Mouse (Mus musculus): ENCODE measurements around the gene Kncn.

Kncn gene
- long read RNA-seq, experiment 1, result 0 reads
- long read RNA-seq, experiment 2, result 0 reads

DNA sequence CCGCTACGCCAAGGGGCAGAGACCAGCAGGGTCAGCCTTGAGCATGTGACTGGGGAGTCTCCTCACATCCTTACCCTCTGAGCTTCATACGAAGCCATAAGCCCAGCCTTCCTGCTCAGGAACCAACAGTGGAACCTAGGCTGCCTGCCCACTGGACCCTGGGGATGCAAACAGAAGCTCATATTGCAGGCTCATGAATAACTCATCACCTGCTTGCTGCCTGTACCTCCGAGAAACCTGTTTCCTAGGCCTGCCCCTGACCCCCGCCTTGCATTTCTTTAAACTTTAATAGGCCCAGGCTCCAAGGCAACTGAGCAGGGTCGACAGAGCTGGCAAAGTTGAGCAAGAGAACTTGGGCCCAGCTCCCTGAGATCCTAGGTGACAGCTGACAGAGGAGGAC, at the start of gene Kncn:
Kncn (plus strand) TSS at position 379 of the 400 bp plus-strand sequence.
- intact Hi-C loops (cut with DNase I), result no loop called here

DNA sequence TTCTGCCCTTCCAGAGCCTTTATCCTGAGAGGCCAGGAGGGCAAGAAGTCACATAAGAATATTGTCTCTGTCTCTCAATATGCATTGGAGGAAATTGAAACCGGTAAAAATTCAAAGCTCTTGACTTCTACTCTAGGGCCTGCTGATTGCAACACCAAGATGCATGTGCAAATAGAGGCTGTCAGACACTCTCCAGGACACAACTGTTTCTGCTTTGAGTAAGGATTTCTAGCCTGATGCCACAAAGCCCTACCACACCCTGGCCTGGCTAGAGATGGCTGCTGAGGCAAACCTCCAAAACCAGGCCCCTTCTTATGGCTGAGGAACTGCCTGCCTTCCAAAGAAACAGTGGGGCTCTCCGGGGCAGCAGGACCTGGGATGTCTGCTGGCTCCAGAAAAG, 48.6 kb upstream of the Kncn start:
- intact Hi-C loops (cut with DNase I), result loop anchor here (5.0 kb wide), 1 partner anchor 98 kb away; the partner anchor contains the start of gene Efcab14

DNA sequence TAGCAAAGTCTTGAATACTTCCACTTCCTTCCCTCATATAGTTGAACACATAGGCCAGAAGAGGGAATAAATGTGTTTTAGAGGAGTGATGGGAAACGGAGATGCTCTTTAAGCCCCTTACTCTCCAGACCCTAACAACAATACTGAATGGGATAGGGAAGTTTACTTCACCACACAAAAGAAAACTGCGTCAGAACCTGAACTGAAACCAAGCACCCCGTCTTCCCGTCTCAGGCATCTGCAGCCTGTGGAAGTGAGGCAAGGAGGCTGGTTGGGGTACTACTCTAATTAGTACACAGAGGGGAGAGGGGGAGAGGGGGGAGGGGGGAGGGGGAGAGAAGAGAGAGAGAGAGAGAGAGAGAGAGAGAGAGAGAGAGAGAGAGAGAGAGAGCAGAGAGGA, 46.0 kb upstream of the Kncn start:
- intact Hi-C loops (cut with DNase I), result loop anchor here (5.0 kb wide), 1 partner anchor 101 kb away; the partner anchor contains the start of gene Efcab14

DNA sequence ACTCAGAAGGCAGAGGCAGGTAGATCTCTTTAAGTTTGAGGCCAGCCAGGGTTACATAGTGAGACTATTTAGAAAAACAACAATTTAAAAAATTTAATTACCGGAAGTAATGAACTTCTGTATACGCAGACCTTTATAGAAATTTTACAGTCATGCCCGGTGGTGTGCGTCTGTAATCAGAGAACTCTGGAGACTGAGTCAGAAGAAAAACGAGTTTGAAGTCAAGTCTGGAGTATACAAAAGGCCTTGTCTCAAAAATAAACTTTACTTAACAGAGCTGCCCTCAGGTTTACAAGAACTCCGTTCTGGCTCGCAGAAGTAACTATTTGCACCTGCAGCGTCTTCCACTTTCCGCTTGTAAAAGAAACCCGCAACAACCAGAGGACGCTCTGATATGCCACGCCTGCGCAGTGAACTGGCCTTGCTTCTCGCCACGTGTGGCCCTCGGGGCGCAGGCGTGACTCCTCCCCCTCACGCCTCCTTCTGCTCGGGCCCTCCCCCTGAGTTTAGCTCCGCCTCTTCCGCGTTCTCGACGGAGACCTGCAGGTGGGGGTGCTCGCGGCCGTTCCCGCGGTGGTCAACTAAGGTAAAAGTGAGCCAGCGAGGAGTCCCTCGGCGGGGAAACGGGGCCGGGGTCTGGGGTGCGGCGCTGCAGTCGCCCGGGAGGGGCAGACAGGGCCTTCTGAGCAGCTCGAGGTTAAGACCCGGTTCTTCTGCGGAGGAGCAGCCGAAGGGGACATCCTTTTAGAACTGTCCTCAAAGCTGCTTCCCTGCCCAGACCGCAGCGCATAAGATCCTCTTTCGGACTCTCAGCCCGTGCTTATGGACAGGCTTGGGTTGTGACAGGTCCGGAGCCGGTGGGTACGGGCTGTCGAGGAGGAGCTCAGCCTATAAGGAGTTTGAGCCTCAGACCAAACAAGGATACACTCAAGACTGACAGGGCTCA, 45.2 kb upstream of the Kncn start, which contains the start of gene Mknk1:
Mknk1 (plus strand) TSS at position 503 of the 946 bp plus-strand sequence.
- intact Hi-C loops (cut with DNase I), result loop anchor here (5.0 kb wide), 1 partner anchor 102 kb away; the partner anchor contains the start of gene Efcab14

DNA sequence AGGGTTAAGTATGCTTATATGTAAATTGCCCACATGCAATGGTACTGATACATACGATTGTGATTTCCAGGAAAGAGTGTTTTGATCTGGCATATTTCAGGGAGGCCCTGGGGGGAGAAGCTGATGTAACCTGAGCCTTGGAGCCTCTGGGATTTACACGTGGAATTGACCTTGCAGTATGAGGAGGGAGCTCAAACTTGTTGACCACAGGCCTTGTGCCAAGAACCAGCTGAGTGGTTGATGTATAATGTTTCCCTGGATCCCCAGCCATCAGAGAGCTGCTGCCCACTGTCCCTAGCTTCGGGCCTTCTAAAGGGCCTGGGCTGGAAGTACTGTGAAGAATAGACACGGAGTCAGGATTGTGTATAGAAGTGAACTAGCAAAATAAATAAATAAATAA, 44.2 kb upstream of the Kncn start:
- intact Hi-C loops (cut with DNase I), result loop anchor here (5.0 kb wide), 1 partner anchor 103 kb away; the partner anchor contains the start of gene Efcab14

DNA sequence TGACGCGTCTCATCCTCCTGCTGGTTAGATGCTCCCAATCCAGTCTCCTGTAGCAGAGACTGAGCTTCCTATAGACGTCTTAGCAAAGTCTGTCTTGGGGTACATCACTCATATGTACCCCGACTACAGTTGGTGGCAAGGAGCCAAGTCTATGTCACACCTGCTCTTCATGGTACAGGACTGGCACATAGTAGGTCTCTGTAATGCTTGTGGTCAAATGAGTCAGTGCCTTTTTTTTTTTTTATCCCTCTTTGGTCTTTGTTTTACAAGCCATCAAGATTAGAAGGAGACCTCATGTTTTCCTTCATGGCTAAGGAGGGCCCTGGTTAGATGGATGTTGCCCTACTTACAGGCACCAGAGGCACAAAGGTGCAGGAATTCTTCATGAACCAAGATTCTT, 43.4 kb upstream of the Kncn start:
- intact Hi-C loops (cut with DNase I), result no loop called here

DNA sequence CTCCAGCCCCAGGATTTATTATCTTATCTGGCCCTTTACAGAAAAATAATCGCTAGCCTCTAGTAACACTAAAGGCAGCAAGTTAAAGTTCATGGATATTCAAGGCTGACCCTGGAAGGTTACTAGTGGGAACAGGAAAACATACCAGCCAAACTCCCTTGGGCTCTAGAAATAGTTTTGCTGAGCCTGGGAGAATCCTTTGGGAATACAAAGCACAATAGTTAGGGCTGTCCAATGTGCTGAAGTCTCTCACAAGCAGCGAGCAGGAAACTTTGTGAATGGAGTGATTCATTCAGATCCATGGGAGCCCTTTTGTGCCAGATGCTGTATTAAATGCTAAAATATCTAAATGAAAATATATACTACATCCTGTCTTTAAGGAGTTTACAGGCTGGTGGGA, 37.5 kb upstream of the Kncn start:
- intact Hi-C loops (cut with DNase I), result no loop called here

DNA sequence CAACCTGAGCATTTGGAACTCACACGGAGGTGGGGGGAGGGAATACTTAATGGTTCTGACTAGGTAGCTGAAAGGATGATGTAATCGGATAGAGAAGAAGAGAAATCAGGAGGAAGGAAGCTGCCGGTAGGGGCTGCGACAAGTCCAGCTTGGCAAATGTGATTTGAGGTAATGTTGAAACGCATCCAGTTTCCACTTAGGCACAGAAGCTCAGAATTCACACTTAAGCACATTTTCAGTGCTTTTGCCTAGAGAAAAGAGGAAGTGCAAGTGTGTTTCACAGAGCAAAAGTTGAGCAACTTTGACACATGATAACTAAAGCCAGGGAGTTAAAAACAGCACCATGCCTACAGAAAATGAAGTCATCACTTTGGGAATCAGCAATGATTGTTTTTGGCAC, 36.8 kb upstream of the Kncn start:
- intact Hi-C loops (cut with DNase I), result no loop called here

DNA sequence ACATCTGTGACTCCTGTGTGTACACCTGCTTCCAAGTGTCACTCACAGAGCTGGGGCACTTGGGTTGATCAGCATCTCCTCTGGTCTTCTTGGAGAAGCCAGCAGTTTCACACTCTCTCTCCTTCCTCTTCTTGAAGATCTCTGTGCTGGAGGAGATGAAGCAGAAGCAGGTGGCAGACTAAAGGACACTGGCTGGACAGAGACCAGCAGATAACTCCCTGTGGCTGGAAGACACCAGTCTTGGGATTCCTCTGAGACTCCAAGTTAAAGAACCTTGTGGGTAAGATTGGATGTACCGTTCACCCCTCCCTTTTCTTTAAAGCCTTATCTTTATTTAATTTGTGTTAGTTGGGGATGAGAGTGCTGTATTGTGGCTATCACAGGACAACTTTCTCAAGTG, 36.1 kb upstream of the Kncn start:
- intact Hi-C loops (cut with DNase I), result no loop called here

DNA sequence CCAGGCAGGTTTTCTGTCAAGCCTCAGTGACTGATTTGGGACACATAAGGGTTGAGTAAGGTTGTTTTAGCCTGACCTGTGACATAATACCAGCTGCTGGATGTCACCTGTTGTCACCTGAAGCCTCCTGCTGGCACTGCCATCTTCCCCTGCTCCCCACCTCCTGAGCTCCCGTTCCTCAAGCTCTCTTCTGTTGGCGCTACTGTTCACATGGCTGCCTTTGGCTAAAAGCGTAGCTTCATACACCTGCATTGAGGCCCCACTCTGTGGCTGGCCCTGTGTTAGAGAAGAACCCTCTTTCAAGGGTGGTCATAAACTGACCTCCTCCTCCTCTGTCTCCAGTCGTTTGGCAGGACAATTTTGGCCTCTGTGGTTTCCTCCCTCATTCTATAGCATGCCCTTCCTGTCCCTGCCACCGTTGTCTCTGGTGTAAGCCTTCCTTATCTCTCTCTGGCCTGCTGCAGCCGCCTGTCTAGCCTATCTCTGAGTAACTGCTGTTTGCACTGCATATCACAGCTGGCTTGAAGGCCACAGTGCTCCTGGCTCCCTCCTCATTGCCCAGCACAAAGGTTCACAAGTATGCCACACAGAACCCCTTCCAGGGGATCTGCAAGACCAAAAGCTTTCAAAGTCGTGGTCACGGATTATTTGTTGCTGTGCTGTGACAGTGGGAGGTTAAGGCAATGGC, 35.1 kb upstream of the Kncn start:
- intact Hi-C loops (cut with DNase I), result no loop called here

DNA sequence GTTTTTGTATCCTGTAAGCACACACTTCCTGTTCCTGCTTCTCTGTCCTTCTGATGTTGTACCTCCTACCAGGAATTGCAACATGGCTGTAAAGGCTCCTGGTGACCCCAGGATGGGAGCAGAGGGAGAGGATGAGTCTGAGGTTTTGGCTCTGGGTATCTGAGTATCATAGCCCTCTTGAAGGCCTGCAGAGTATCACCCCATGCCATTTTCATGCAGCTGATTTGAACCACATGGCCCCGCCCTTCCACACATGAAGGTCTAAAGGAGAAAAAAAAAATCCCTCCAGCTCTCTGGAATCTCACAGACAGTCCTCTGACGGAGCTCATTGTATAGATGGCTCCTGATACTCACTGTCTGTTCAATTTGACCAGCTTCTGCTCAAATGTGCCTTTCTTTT, 34.1 kb upstream of the Kncn start:
- intact Hi-C loops (cut with DNase I), result no loop called here

DNA sequence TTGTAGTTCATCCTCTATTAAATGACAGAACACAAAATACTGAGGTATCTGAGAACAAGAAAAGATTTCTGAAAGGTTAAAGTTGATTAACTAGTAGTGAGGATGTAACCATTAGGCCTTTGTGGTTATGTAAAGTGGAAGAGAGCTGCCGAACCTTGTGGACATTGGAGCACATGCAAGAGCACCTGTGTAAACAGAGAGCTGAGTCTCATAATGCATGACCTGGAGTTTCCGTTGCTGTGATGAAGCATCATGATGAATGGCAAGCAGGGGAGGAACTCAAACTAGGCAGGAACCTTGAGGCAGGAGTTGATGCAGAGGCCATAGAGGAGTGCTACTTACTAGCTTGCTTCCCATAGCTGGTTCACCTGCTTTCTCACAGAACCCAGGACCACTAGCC, 33.6 kb upstream of the Kncn start:
- intact Hi-C loops (cut with DNase I), result no loop called here

DNA sequence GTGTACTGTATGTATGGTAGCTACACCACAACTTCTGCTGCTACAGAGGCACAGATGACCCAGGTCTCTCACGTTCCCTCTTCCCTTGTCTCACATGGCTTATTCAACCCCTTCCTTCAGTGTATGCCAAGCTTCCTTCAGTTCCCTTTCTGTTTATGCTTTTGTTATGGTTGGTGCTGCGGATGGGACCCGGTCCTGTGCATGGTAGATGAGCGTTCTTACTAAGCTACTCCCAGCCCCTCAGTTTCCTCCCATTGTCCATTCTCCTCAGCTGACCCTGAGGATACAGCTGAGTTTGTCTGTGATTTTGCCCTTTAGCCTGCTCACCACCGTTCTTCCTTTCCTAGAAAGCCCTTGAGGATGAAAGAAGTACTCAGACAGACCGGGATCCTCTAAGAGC, 32.6 kb upstream of the Kncn start:
- intact Hi-C loops (cut with DNase I), result no loop called here

DNA sequence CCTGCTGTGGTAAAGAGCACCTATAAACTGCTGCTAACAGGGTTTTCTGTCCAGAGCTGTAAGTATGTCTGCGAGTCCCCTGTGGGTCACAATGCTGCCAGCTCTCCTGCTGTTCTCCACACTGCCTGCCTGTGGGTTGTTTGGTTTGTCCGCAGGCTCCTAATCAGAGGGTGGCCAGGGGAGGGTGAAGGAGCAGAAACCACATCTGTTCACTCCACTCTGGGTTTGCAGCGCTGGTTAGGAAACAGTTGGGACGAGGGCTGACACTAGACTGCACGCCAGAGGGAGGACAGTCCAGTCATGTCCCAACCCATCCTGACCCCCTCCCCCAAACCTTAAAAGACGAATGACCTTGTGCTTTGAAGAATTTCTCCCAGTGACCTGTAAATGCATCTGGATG, 29.1 kb upstream of the Kncn start:
- intact Hi-C loops (cut with DNase I), result no loop called here

DNA sequence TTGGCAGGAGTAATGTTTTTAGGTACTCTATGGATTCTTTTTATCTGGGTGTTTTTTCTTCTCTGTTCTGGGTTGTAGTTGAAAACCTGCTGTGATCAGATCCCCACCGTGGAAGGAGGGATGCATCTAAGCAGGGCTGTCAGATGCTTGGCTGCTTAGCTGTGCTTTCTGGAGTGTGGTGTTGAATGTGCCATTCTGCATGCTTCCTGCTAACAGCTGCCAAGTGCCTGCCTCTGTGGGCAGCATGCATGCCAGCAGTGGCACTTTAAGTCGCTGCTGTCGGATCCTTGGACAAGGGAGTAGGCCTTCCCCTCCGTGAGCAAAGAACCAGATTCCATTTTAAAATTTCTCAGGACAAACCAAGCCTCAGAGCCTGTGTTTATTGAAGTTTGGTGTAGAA, 28.6 kb upstream of the Kncn start:
- intact Hi-C loops (cut with DNase I), result no loop called here

DNA sequence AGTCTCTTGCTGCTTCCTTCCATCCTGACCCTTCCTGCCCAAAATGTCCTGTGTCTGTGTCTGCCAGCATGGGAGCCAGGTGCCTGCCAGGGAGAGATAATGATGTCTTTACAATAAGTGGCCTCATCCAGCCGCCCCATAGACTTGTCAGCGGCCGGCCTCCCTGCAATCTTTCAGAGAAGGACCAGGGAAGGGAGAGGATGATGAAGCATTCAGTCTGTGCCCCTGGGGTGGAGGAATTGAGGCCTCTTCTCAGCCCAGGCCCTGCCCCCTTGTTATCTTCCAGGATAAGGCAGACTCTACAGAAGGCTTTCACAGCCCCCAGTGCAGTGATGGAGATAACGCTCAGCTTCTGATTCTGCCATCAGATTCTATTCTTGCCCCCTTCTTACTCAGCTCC, 27.9 kb upstream of the Kncn start:
- intact Hi-C loops (cut with DNase I), result no loop called here

DNA sequence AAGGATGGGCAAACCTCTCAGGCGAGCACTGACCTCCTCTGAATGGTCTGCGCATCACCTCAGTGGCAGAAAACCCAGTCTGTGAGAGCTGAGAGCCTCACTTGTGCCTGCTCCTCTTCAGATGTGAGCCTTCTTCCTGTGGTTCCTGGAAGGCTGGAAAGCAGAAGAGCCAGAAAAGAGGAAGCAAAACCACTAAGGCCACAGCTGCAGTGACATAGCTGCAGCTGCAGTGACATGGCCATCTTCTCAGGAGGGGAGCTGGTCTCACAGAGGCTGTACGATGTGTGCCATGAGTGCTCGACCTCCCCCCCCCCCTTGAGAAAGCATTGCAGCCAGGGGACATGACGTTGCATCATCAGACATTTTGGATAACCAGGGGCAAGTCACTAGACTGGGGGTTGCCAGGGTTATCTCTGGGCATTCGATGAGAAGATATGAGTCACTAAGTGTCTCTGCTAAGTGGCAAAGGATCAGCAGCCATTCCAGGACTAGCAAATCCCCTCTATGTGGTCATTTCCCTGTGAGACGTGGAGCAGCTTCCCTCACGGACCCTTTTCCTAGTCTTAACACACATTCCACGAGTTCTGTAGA, 26.8 kb upstream of the Kncn start:
- intact Hi-C loops (cut with DNase I), result no loop called here

DNA sequence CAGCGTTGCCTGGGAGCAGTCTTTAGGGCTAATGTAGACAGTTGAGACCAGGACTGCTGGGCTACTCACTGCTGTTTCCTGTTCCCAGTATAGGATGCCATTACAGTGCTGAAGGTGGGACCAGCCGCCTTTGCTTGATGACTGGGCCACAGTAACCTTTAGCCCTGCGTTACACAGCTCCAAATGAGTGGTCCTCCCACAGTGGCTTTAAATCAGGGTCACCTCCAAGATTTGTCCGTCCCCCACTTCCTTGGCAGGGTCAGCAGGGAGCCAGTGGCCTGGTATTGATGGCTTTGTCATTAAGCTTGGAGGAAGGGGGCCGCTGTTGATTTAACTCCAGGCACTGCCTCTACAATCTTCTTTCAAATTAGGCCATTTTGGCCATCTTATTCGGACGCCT, 20.8 kb upstream of the Kncn start:
- intact Hi-C loops (cut with DNase I), result no loop called here

DNA sequence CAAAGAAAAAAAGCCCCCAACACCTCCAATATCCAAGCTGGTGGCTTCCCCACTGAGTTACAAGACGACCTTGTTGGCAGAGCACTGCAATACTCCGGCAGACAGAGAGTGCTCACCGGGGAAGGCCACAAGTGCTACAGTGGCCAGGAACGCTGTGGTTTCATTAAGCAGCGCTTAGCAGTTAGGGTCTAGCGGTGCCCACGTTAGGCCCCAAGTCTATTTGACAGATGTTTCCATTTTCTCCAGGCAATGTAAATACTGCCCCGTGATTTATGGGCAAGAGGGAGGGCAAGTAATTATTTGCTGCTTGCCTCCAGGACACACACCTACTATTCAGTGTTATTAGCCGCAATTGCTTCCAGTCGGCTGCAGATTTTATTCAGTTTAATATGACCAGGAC, 20.3 kb upstream of the Kncn start:
- intact Hi-C loops (cut with DNase I), result no loop called here

DNA sequence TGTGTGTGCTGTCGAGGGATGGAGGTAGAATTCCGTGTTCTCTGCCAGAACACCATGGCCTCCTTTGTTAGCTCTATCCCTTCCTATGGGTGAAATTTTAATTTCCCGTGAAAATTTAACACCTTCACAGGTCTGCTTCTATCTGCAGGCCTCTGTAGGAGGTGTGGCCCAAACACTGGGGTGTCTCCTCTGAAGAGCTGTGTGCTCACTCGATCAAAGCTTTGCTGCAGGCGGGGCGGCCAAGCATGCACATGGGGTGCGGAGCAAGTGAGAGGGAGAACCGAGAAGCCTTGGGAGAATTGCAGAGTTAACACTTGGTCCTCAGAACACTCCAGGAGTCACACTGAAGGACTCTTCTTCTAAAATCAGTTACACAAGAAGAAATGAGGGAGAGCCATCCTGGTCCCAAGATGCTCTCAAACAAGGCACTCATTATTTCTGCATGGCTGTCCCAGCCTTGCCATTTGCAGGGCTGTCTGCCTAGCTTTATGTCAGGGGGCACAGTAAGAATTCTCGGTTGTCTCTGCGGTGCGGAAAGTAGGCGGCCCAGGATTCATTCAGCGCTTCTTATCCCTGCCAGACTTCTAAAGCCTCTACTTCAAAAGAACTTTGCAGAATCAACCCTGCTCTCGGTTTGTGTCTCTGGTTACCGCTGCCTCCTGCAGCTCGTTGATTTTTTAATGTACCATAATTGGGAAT, 14.5 kb upstream of the Kncn start:
- intact Hi-C loops (cut with DNase I), result no loop called here

DNA sequence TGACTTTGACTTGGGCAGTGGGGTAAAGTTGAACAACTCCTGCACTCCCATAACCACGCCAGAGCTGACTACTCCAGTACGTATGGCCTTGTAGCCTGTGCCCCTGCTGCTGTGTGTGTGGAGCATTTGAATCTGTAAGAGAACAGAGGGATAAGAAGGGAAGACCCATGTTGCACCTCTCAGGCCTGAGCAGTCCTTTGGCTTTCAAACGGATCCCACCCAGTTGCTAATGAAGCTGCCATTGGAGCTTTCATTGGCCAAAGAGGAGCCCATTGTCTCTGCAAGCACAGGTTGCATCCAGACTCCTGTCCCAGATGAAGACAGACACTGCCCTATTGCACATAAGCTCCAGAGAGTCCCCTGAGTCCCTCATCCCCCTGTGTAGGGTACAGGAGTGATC, 11.0 kb upstream of the Kncn start:
- intact Hi-C loops (cut with DNase I), result no loop called here
